ENCODE assay signal across 20 mouse cellular contexts in genomic region chr6:85220917-85221316, GRCm38 (mm10). TPM values are rescaled to one million over a fixed set of nuclear protein-coding genes. Genes with fewer than 3 reads are reported as not detected.
DNase-seq lines count a peak whose midpoint lies in the region; ATAC-seq lines count a peak whose summit lies in the region.
"Had no signal": no experiment of that assay in that cellular context is flagged by ENCODE, and none has a peak within 500 bp of the region (broad histone marks: within the 10 kb centered on the region; RNA-seq: fewer than 3 reads in every experiment).

No protein-coding gene starts in this region.

- ATAC-seq in kidney, embryonic 16.5 days (ENCODE audit: low FRiP score, low TSS enrichment): peak; percentile 73

- WGBS in kidney, embryonic 16.5 days: 33% methylated on average over 4 of the region's 4 CpGs

- peaks cover 17% of the 10 kb centered on the region for H3K4me1 ChIP-seq in kidney, embryonic 16.5 days (ENCODE audit: insufficient read depth, low read length)

- H3K4me3 ChIP-seq in kidney, embryonic 16.5 days (ENCODE audit: low read length): no peak overlapping the region
- H3K4me3 ChIP-seq: hindbrain, embryonic 13.5 days; lung, embryonic 15.5 days; neural tube, embryonic 13.5 days had no signal

- H3K27ac ChIP-seq in kidney, embryonic 16.5 days (ENCODE audit: low read length): 0 out of 2 replicates have a peak overlapping the region, but pooled peaks have one; percentile 39
- H3K27ac ChIP-seq: hindbrain, embryonic 13.5 days; lung, embryonic 15.5 days; neural tube, embryonic 13.5 days had no signal

- H3K27me3 ChIP-seq in kidney, embryonic 16.5 days (ENCODE audit: insufficient read depth, low read length): no peaks in the 10 kb centered on the region
- H3K27me3 ChIP-seq: lung, embryonic 15.5 days had no signal

- H3K9ac ChIP-seq in kidney, embryonic 16.5 days (replicated peaks; ENCODE audit: low read length): no peak overlapping the region
- H3K9ac ChIP-seq: hindbrain, embryonic 13.5 days; lung, embryonic 15.5 days; neural tube, embryonic 13.5 days had no signal

- DNase-seq in kidney, postnatal 25 days: no peak
- DNase-seq in embryo, embryonic 10 days (ENCODE audit: low spot score): peak; percentile 52
- peak; percentile 42 for DNase-seq in embryo, embryonic 11 days
- peak; percentile 49 for DNase-seq in forelimb bud, embryonic 11.5 days (ENCODE audit: low read depth, low spot score)
- no peak for DNase-seq in layer of hippocampus, adult 11-12 months (ENCODE audit: low spot score)
- DNase-seq in urinary bladder, adult 18-20 months (ENCODE audit: low spot score in 2 of 2): no peak
- no peak for DNase-seq in retina, postnatal 1 day
- DNase-seq: adrenal gland, postnatal 36 days; cerebellum, adult 9-11 months; gastrocnemius, postnatal 14 days; kidney, adult 2 months; right cerebral cortex, postnatal 14 days; thymus, postnatal 25 days had no signal

- no peaks in the 10 kb centered on the region for H3K36me3 ChIP-seq in kidney, embryonic 16.5 days (ENCODE audit: insufficient read depth, low read length)
- H3K36me3 ChIP-seq: hindbrain, embryonic 13.5 days; lung, embryonic 15.5 days; neural tube, embryonic 13.5 days had no signal

- H3K9me3 ChIP-seq in kidney, embryonic 16.5 days (ENCODE audit: low read length): no peaks in the 10 kb centered on the region
- H3K9me3 ChIP-seq: hindbrain, embryonic 13.5 days; lung, embryonic 15.5 days; neural tube, embryonic 13.5 days had no signal

- no peak overlapping the region for H3K4me2 ChIP-seq in kidney, embryonic 16.5 days (replicated peaks; ENCODE audit: low read depth, low read length)
- H3K4me2 ChIP-seq: hindbrain, embryonic 13.5 days; liver, embryonic 11.5 days; lung, embryonic 15.5 days; neural tube, embryonic 13.5 days had no signal

RNA-seq across cellular contexts. Expression of gene Emx1, which starts 33.7 kb away (rescaled TPM):
- 17.9 and 19.7 TPM in 2 replicates for polyA plus RNA-seq in kidney, embryonic 16.5 days (2015; fragmentation: Nextera tagmentation; extraction: Ambion mirVana)
- polyA plus RNA-seq: heart, postnatal 0 days; hindbrain, embryonic 13.5 days; lung, embryonic 15.5 days; neural tube, embryonic 13.5 days; spleen, adult 2 months had no signal

Comparison
In these comparisons a context has a peak if more than half of its experiments do, and no peak if none do; other contexts are left out.
1. DNase-seq: peak in embryo, embryonic 10 days (single experiment), embryo, embryonic 11 days (single experiment) and forelimb bud, embryonic 11.5 days (single experiment); none in kidney, postnatal 25 days (0 of 2), layer of hippocampus, adult 11-12 months (single experiment), urinary bladder, adult 18-20 months (0 of 2) and retina, postnatal 1 day (single experiment).